Mouse (Mus musculus): ENCODE results near the gene Olfr686. TPM values are rescaled to one million over a fixed set of nuclear protein-coding genes. Genes with fewer than 3 reads are reported as not detected.

Gene Olfr686
- total RNA-seq (2021) = not detected
- long read RNA-seq, experiment 1 = 0 reads
- long read RNA-seq, experiment 2 = 0 reads

DNA sequence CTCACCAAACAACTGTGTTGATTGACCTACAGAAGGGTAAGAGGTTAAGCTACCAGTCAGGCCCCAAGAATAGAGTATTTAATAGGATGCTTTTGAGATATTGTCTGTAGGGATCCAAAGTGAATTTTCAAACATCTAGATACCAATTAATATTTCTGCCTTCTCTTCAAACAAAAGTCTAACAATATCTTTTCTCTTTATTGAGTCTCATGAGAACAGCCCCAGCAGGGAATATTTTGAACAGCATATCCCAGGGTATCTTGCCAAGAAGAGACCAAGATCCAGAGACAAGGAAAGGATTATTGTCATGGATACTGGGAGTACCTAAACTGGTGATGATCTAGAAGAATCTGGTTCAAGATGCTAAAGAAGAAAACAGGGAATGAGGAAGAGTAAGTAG lies at the start of gene Olfr686:
Gene Olfr686 (minus strand): TSS at position 101 of the 400 bp plus-strand sequence.
- no peak for DNase-seq
- intact Hi-C loops (cut with DNase I; ENCODE audit: low total_unique reads) = no loop called here

DNA sequence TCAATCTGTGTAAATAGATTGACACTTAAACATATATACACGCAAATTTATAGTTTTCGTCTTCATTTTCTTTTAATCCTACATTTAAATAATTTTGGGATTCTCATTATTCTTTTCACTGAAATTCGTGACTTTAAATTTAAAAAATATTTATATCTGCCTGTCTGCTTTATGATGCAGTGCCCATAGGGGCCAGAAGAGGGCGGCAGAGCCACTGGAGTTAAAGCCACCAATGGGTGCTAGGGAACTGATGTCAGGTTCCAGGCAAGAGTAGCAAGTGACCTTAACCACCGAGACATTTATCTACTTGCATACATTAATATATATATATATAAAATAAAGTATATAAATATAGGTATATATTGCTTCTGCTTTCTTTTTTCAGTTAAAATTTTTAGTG lies 49.4 kb upstream of the Olfr686 start:
- no peak for DNase-seq
- intact Hi-C loops (cut with DNase I; ENCODE audit: low total_unique reads) = no loop called here

- intact Hi-C loops (cut with DNase I; ENCODE audit: low total_unique reads) = no loop called here
- no peak for DNase-seq
Measured at GRCm38 (mm10) chr7:105248197-105248596, 40.9 kb upstream of the Olfr686 start.

DNA sequence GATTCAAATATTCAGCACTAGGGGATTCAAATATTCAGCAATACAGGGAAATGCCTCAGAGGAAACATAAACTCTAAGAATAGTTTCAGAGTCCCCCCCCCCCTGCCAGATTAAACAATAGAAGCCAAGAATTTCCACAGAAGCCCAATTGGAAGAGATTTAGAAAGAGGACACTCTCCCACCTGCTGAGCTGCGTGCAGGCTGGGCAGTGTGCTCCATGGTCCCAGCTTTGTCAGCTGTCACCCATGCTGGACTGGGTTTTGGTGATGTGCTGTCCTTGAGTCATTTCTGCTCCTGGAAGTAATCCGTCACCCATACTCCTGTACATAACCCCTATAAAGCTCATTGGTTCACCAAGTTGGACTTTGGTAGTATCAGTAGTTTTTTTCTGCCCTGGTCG lies 40.4 kb upstream of the Olfr686 start:
- no peak for DNase-seq
- intact Hi-C loops (cut with DNase I; ENCODE audit: low total_unique reads) = no loop called here

DNA sequence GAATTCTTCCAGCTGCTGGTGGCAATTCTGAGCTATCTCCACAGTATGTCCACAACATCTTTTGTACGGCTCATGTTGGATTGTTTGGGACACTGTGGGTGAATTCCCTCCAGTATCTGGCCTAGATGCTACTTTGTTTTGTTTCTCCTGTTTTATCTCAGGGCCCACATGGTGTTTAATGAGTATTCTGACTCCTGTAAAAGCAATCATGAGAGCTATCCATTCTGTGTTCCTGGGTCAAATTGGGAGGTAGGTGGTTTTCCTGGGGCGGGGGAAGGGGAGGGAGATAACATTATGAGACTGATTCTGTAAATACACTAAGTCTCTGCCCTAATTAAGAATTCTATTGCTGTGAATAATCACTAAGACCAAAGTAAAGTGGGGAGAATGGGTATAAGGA lies 22.1 kb upstream of the Olfr686 start:
- intact Hi-C loops (cut with DNase I; ENCODE audit: low total_unique reads) = no loop called here
- no peak for DNase-seq

DNA sequence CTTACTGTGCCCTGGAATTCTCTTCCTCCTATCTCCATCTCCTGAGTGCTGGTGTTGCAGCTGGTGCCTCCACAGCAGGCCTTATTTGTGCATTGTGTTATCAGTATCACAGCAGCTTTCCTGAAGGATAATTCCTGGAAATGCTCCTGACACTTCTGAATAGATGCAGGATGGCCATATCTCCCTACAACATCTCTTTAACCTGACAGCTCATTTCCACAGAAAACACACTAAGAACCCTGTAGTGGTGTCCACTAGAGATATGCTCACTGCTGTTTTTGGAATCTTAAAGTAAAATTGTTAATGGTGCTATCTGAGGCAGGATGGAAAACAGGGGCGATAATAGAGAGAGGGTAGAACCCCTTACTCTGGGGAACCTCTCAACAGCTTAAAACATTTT lies 20.9 kb upstream of the Olfr686 start:
- intact Hi-C loops (cut with DNase I; ENCODE audit: low total_unique reads) = no loop called here

DNA sequence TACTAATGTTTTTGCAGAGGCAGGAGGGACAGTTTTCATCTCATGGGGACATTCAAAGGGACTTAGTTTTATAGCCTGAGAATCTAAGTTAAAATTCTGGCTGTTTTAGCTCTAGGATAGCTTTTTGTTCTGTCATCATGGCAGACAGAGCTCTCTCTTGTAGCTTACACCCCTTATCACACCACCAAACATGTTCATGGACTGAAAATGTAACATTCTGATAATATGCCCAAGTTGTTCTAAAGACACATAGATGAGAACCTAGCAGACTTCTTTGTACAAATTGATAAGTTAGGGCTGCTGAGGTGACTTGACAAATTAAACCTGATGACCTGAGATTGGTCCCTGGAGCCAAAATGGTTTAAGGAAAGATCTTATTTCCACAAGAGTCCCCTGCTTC lies 19.4 kb upstream of the Olfr686 start:
- intact Hi-C loops (cut with DNase I; ENCODE audit: low total_unique reads) = no loop called here

More for the DNA sequence above, 20.9 kb upstream of the Olfr686 start:
- no peak for DNase-seq

GRCm38 (mm10) chr7:105226072-105226471 lies 18.8 kb upstream of the Olfr686 start:
- intact Hi-C loops (cut with DNase I; ENCODE audit: low total_unique reads) = no loop called here
- no peak for DNase-seq

More for the DNA sequence above, 19.4 kb upstream of the Olfr686 start:
- DNase-seq = no peak

- intact Hi-C loops (cut with DNase I; ENCODE audit: low total_unique reads) = no loop called here
- DNase-seq = no peak
Measured at GRCm38 (mm10) chr7:105218281-105218680, 11.0 kb upstream of the Olfr686 start.

DNA sequence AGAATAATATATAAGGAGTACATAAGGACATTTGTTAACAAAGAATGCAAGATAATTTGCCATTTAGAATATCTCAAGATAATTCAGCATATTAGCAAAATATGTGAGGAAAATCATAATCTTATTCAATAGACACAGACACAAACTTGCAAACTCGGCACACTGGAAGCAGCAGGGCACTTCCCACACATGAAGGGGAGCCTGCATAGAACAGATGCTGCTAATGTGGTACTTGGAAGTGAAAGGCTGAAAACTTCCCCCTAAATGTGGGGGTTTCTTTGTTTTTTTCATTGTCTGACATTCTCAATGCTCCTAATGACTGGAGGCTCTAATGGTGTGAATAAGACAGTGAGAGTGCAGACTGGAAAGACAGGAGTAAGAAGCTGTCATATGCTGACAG lies 7.5 kb upstream of the Olfr686 start:
- intact Hi-C loops (cut with DNase I; ENCODE audit: low total_unique reads) = no loop called here
- no peak for DNase-seq

- intact Hi-C loops (cut with DNase I; ENCODE audit: low total_unique reads) = no loop called here
- DNase-seq = no peak
Measured at GRCm38 (mm10) chr7:105185912-105186311, 21.4 kb downstream of the Olfr686 start, which contains the start of gene Olfr685. Gene Olfr685, minus strand, starts transcription at chr7:105186012.

DNA sequence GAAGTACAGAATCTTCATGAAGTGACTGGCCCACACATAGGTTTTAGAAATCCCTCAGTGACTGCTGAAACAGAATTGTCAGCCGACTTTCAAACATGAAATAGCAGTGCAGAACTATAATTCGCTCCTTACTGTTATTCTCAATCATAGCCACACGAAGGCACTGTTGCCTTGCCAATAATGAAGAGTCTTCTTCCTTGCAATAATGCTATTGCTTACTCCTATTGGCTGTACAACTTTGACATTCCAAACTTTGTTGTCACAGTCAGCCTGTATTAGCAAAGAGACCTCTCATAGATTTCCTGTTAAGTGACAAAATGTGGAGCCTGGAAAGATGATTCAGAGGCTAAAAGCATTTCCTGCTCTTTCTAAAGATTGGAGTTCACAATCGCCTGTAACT lies 36.5 kb downstream of the Olfr686 start:
- intact Hi-C loops (cut with DNase I; ENCODE audit: low total_unique reads) = loop anchor here (10.0 kb wide), 1 partner anchor 344 kb away; no protein-coding TSS in a partner anchor
- no peak for DNase-seq

DNA sequence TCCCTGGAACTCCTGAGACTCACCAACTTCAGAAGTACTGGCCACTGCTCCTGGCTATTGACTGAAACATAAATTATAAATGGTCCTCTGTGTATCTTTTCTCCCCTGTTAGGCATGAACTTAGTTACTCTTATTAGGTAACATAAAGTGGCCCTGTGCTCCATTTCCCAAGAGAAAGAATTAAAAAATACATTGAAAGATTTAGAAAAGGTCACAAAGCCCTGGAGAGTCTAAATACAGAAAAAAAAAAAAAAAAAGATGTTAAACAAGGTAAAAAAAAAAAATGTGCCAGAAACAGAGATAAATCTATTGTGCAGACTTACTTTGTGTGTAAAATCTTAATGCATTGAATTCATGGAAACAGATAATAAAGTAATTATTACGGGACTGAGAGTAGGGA lies 43.7 kb downstream of the Olfr686 start, which contains the start of gene Olfr684:
Gene Olfr684 (minus strand): TSS at position 101 of the 400 bp plus-strand sequence.
- intact Hi-C loops (cut with DNase I; ENCODE audit: low total_unique reads) = no loop called here
- no peak for DNase-seq

Other genes starting within 250 kb of the Olfr686 start
- not detected for gene Olfr670, start 244.9 kb downstream of the Olfr686 start, total RNA-seq (2021)
- not detected for gene Olfr671, start 228.4 kb downstream of the Olfr686 start, total RNA-seq (2021)
- gene Olfr672, start 205.5 kb downstream of the Olfr686 start, total RNA-seq (2021) = not detected
- not detected for gene Olfr675, start 179.0 kb downstream of the Olfr686 start, total RNA-seq (2021)
- not detected for gene Olfr676, start 174.8 kb downstream of the Olfr686 start, total RNA-seq (2021)
- gene Olfr677, start 156.1 kb downstream of the Olfr686 start, total RNA-seq (2021) = not detected
- gene Olfr678, start 143.0 kb downstream of the Olfr686 start, total RNA-seq (2021) = not detected
- gene Olfr679, start 126.3 kb downstream of the Olfr686 start, total RNA-seq (2021) = not detected
- gene Olfr680-ps1, start 114.7 kb downstream of the Olfr686 start, total RNA-seq (2021) = not detected
- not detected for gene Olfr681, start 90.6 kb downstream of the Olfr686 start, total RNA-seq (2021)
- gene Olfr683, start 60.5 kb downstream of the Olfr686 start, total RNA-seq (2021) = not detected
- not detected for gene Olfr684, start 43.8 kb downstream of the Olfr686 start, total RNA-seq (2021)
- not detected for gene Olfr685, start 21.5 kb downstream of the Olfr686 start, total RNA-seq (2021)
- not detected for gene Olfr688, start 80.6 kb upstream of the Olfr686 start, total RNA-seq (2021)
- gene Olfr689, start 103.7 kb upstream of the Olfr686 start, total RNA-seq (2021) = not detected
- not detected for gene Olfr690, start 126.6 kb upstream of the Olfr686 start, total RNA-seq (2021)
- not detected for gene Olfr691, start 134.8 kb upstream of the Olfr686 start, total RNA-seq (2021)
- gene Olfr692, start 160.7 kb upstream of the Olfr686 start, total RNA-seq (2021) = not detected
- not detected for gene Gm5901, start 167.6 kb upstream of the Olfr686 start, total RNA-seq (2021)
- gene Fam160a2, start 192.6 kb upstream of the Olfr686 start, total RNA-seq (2021) = 10 to 100 TPM in 1 of 2 experiments, 1 to 10 TPM in 1; 9.6 to 12.2 TPM
- not detected for gene Cnga4, start 197.1 kb upstream of the Olfr686 start, total RNA-seq (2021)
- gene Cckbr, start 218.2 kb upstream of the Olfr686 start, total RNA-seq (2021) = not detected